Mouse (Mus musculus) bone marrow, adult 2 months (tissue): ENCODE data around the gene Rabgap1l.

Experiments
- CTCF ChIP-seq: fragments of 200-500 bp; IDR thresholded peaks from 2 replicates; pipeline ENCODE4 v1.5.1; 2011; ENCODE audit warnings: low read length, control low read depth; ENCODE audit not compliant: control insufficient read depth, insufficient read depth
- POLR2A ChIP-seq: fragments of 200-500 bp; IDR thresholded peaks from 2 replicates; pipeline ENCODE4 v1.6.1; 2011; ENCODE audit warnings: low read depth, mild to moderate bottlenecking, control low read depth, low read length, borderline replicate concordance; ENCODE audit not compliant: control insufficient read depth

- TF ChIP-seq POLR2A (no peak), CTCF (no peak)
Observed at GRCm38 (mm10) chr1:160588911-160589590, 204.0 kb downstream of the Rabgap1l start.
